Mouse (Mus musculus): ENCODE data around the gene Fez2.

Gene Fez2

DNA sequence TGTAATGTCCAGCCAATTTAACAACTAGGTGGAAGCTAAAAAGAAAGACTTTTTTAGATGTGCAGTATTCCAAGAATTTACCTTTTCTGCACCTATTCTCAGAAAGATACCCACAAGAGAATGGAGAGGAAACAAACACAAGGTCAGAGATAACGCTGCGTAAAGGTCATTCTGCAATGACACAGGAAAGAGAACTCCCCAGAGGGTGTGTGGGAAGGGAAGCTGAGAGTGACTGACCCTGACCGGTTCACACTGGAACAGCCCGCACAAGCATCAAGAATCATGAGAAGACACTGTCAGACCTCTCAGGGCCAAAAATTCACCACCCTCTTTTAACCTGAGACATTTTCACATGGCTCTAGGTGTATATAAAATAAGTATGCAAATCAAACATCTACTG is 10.4 kb downstream of the Fez2 start:
- in situ Hi-C loops (cut with MseI, MboI) = no loop called here

DNA sequence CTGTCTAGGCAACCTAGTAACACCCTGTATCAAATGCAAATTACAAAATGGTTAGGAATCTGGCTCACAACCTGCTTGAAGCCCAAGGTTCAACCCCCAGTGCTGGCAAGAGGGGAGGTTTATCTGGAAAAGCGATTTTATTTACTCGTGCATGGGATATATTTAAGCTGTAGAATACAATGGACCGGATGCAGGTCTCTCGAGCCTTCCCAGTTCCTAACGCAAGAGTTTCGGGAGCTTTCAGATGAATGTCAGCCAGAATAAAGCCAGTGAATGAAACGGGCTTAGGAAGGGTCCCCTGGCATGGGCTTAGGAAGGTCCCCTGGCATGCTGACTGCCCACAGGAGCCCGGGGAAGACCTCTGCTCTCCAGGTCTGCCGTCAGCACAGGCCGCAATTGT is 11.1 kb downstream of the Fez2 start:
- in situ Hi-C loops (cut with MseI, MboI) = no loop called here

DNA sequence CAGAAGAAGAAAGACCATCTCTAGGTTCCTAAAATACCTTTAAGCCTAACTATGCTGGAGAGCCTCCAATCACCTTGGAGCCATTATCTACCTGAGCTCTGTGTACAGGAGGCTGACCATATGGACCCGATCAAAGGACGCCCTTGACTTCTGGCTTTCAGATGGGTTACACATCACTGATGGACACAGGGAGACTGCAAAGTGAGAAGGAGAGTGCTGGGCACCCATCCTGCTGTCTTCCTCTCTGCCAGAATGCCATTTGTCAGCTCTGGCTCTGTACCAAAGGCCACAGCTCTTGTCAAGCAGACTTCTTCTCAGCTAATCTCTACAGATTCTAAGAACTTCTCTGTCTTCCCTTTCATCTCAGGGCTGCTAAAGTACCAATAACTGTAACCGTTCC is 12.6 kb downstream of the Fez2 start:
- in situ Hi-C loops (cut with MseI, MboI) = no loop called here

DNA sequence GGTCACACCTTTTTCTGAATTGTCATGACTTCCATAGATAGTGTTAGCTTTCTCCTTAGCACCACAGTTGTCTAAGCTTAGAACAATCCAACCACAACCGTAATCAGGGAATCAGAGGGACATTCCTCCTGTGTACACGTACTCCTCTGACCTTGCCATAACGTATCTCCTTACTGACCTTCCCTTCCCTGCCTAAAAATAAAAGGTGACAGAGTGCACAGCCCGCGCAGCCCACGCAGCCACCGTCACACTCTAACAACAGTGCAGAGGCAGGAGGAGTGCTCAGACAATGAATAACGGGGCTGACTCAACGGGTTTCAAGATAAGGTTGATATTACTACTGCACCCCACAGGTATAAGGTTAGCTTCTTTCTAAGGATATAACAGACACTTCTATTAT is 14.1 kb downstream of the Fez2 start:
- in situ Hi-C loops (cut with MseI, MboI) = no loop called here

DNA sequence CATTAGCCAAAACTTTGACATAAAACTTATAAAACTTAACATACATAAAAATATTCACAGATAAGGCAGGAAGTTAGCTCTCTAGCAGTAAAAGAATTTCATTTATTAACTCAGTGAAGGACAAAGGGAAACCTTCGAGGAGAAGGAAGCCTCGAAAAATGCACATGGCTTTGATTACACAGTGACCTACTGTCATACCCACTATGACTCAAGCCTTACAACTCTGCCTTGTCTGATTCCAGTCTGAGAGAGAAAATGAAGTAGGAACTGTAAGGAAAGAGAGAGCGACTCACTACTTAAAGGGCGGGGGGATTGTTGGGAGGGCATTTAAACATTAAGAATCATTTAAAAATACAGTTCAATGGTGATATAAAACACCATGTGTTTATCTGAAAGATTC is 14.7 kb downstream of the Fez2 start:
- in situ Hi-C loops (cut with MseI, MboI) = no loop called here

DNA sequence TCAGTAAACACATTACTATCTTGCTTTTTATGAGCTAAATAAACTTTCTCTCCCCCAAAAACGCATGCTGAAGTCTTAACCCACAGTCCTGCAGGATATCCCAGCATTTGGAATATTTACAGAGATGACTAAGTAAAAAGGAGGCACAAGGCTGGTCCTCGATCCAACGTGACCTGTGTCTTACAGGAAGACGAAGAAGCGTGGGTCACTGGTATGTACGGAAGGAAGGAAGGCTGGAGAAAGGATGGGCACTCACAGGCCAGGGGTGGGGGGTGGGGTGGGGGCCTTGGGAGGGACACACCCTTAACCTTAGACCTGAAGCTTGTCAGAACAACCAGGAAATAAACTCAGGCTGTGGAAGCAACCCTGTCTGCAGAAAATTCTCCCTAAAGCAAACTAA is 15.8 kb downstream of the Fez2 start:
- in situ Hi-C loops (cut with MseI, MboI) = no loop called here

DNA sequence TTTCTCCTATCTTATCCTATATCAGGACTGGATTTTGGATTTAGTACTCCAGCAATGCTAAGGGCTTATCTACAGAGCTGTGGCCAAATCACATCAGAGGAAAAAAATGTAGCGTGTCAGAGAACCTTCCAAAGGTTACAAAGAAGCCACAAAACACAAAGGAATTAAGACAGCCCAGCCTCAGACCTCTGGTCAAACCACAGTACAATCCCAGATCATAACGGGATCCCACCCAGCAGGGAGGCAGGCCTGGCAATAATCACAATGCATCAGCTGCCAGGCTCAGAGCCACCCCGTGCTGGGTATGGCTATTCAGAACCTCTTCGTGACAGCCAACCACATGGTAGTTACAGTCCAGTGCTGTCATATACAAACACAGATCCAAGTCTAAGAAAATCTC is 16.2 kb downstream of the Fez2 start:
- in situ Hi-C loops (cut with MseI, MboI) = no loop called here

DNA sequence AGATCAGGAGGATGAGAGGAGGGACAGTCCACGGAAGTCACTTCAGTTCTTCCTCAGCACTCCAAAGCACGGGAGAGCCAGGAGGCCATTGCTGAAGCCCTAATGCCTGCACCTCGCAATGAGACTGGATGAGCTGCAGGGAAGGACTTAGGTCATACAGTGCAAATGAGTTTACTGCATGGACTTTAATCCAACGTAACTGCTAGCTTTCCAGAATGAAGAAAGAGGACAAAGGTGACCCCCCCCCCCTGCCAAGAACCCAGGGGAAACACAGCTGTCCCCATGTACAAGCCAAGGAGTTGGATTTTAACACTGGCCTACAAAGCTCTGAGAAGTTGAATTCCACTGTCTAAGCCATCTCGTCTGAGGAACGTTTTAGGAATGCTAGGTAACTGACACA is 16.6 kb downstream of the Fez2 start:
- in situ Hi-C loops (cut with MseI, MboI) = no loop called here

DNA sequence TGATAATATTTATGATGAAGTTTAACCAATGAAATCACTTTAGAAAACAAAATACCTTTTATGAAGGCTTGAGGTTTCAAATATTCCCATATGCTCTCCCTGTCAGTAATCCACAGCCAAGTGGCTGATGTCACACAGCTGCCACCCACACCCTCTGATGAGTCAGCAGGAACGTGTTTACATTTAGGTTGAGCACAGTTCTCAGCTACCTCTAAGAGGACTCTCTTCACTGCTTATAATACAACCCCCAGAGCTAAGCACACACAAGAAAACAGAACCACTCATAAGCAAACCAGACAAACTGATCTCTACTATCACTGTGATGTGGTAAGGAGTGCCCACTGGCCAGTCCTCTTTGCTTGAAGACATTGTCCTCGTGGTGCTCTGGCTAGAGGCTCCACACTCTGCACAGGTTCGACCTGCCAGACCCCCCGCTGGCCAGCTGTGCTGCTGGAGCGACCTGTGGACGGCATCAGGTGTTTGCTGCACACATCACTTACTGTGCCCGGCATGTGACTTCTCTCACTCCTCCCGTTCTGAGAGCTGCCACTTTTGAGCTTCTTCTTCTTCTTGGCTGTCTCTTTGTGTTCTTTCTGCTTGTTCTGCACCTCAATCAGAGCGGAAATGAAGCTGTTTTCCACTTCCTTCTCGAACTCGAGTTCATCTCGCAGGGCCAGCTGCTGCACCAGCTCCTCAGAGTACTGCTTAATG is 17.7 kb downstream of the Fez2 start:
- in situ Hi-C loops (cut with MseI, MboI) = no loop called here

DNA sequence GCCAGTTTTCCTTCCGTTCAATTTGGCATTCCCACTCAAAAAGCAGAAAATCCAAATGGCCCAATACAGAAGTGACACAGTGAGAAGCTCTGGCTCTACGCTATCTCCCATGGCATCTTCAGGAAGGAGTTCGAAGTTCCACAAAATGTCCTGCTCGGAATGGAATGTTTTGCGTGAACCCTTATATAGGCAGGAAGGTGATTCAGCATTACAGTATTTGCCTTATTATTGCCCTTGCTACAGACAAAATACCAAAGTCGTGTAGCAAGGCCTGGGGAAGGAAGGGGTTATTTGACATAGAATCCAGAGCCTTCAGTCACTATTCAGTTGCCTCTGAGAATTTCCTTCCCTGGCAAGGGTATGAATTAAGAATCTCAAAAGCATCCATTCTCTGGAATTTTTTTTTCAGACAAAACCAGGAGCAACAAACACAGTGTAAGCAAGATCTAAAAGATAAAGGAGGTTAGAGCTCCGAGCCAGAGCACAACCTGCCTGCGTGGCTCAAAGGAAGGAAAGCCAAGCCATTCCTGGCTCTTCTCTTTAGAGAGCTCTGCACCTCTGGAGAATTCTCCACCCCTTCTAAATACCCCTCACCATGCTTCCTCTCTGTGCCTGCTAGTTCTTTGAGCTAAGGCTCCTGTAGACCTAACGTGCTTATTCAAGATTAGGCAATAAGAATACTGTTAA is 25.4 kb downstream of the Fez2 start:
- in situ Hi-C loops (cut with MseI, MboI) = no loop called here

DNA sequence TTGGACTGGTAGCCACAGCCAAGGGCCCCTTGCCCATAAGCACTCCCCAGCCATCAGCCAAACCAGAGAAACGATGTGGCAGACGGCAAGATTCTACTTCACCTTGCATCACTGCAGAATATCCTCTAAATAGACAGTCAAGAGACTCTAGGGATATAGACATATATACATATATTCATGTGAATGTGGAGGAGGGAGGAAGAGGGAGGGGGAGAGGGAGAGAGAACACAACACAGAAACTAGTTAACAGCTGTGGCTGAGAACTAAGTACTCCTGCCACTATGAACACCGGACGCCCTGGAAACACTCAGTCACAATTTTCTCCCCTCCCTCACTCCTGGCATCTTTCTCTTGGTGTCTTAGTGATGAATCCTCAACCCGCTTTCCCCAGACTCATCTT is 28.4 kb downstream of the Fez2 start:
- in situ Hi-C loops (cut with MseI, MboI) = no loop called here

DNA sequence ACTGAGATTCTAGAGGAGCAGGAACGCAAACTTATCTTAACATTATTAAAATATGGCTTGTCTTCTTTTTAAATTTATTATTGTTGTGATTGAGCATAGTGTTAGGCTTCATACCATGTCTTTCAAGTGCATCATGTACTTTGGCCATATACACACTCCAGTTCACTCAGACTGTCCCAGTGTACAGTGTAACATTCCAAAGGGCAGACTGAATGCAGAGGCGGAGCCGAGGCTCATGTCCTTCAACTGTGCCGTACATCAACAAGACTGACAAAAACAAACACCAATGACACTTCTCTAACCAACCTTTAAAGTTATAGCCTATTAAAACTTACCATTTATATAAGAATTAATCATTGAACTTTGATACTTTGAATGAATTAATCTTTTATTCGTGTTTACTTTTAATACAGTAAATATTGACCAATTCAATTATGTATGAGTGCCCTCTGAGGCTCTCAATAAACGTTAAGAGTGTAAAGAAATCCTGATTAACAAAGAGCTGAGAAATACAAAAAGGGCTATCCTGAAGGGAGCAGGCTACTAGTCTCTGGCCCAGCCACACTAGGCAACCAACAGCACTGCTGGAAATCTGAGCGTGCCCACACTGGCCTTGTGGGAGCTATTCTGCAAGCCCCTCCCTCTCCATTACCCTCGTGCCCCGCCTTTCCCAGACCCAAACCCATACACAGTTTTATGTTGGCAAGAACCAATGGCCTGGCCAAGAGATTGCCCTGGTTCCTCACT is 29.7 kb downstream of the Fez2 start:
- in situ Hi-C loops (cut with MseI, MboI) = no loop called here

DNA sequence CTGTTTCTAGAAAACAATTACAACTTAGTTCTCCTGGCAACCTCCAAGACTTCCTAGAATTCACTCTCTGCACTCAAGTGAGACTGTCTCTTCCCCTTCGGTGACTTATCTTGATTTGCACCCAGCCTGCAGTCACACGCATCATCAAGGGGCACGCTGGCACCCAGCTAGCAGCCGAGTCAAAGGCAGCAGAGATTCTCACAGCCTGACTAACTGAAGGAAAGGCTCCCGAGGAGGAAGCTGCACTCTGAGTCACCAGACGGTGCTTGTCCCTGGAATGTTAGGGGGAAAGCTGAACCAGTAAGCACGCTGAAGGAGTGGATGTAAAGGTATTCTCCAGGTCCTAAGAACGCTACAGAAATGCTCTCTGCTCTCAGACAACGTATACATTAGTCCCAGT is 30.3 kb downstream of the Fez2 start:
- in situ Hi-C loops (cut with MseI, MboI) = no loop called here

DNA sequence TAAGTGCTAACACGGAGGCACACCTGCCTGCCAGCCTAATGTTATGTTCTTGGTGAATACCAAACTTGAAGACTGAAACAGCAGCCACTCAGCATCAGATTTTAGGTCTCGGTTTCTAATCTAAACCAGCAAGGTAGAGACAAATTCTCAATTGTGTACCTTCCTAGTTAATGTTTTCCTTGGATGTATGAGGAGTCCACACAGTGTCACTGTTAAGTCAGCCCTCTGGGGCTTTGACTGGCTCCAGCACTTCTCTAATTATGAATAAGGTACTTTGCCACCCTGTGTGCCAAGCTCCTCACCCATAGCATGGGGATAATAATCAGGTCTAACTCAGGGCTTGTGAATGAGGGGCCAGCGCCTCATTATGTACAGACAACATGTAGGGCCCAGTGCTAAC is 35.6 kb downstream of the Fez2 start:
- in situ Hi-C loops (cut with MseI, MboI) = no loop called here

DNA sequence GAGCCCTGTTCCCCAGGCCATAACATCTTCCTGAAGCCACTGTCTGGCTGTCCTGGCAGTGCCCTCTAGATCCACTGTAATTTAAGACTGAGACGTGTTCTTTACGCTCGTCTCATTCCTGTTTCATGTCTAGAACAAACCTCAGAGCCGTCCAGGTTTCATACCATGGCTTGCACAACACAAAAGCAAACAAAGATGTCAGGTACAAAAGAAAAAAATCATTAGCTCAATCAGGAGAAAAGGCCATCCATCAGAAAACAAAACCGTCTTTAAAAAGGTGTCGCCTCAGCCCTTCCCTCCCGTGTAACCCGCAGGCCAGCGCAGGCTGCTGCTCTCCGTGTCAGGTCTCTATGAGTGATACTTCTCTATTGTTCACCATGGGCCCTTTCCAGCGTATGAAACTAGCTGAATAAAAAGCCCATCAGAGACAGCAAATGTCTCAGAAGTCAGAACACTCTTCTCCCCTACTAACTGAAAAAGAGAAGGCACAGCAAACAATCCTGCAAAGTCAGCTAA is 38.2 kb downstream of the Fez2 start:
- in situ Hi-C loops (cut with MseI, MboI) = no loop called here

DNA sequence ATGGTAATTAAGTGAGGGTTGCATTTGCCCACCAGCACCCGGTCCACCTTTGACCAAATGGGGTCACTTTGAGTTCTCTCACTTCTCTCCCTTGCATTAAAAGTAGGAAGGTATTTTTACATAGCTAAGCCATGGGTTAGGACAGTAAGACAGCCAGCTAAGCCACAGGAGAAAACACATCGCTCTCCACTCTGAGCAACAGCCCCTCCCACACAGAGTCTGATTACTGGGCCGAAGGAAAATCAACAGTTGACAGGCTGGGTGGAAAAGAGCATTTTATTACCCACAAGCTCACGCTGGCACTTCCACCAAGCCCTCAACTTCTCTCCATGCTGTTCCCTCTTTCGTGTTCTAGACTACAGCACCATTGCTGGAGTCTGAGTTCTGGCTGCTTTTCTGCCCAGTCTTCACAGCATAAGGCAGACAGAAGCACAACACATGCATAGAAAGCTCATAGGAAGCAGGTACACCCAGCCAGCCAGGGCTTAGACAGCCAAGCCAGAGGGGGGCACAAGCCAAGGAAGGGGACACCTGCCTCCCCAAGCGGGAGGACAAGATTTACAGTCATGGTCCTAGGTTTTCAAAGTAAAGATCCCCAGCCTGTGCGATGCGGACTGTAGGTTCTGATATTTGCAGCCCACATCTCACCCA is 38.7 kb downstream of the Fez2 start:
- in situ Hi-C loops (cut with MseI, MboI) = no loop called here

DNA sequence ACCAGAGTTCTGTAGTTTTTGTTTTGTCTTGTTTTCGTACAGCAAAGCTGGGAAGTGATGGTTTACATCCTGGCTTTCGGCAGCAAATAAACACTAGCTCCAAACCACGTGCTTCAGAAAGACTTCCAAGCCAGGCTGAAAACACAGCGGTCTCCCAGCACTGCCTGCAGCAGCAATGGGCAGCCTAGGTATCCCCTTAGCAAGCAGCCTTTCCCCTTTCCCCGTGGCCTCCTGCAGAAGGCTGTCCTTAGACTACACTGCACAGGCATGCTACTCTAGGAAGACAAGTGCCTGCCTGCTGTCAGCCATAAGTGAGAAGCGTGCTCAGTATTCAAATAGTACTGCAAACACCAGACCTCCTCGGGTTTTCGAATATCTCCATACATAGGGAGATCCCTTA is 41.4 kb downstream of the Fez2 start:
- in situ Hi-C loops (cut with MseI, MboI) = no loop called here

DNA sequence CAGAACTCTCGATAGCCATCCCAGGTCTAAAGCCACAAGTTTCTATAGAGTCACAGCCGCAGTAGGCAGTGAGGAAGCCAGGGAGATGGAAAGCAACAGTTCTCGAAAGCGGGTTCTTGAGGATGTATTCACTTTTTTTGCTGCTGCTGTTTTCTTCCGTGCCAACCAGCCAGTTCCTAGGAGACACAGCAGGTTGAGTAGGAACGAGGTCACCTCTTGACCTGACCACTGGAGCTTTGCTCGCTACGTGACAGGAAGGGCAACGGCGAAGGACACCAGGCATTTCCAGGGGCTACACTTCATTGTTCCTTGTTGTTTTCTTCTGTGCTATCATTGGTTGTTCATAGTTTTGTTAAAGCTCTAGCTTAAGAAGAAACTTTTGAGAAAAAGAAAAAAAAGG is 43.2 kb downstream of the Fez2 start:
- in situ Hi-C loops (cut with MseI, MboI) = no loop called here

DNA sequence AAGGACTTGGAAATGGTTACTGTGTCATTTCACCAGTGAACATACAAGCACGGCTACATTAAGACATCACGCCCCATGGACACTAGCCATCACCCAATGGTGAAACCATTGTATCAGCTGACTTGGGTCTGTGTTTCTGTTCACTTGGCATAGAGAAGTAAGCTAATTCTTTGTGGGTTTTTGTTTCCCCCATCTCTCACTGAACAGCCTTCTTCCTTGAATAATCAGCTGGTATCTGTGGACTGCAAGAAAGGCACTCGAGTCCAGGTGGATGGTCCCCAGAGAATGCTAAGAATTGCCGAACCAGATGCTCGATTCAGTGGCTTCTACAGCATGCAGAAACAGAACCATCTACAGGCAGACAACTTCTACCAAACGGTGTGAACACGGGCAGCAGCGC is 44.1 kb downstream of the Fez2 start:
- in situ Hi-C loops (cut with MseI, MboI) = no loop called here

DNA sequence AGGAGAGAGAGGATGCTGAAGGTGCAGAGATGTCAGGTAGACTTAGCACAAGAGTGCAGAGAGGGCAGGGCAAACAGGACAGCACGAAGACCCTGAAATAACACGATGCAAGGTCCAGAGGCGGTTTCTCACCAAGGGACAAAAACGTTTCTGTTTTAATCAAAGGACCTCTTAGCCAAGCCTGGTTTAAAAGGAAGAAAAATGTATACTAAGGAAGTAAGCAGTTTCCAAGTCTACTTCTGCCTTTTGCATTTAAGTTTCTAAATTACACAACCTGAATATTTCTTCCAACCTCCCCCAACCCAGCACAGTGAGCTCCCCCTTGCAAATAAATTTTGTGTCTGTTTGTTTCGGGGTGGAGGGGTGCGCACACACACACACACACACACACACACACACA is 44.8 kb downstream of the Fez2 start:
- in situ Hi-C loops (cut with MseI, MboI) = no loop called here

DNA sequence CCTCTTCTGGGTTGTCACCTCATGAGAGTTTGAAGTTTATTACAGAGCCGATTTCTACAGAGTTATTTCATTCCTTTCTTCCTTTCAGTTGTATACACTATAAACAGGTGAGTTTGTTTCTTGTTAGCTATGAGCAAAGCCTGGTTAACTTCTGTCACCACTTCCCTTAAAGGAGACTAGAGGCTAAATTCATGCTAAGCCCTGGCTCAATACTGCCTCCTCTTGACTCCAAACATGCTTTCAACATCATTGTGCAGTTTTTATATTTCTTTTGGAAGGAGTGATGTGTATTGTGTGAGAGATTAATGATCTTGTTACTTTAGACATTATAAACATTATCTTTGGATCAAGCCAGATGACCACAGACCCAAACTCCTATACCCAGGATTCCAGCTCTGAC is 47.5 kb downstream of the Fez2 start:
- in situ Hi-C loops (cut with MseI, MboI) = no loop called here

DNA sequence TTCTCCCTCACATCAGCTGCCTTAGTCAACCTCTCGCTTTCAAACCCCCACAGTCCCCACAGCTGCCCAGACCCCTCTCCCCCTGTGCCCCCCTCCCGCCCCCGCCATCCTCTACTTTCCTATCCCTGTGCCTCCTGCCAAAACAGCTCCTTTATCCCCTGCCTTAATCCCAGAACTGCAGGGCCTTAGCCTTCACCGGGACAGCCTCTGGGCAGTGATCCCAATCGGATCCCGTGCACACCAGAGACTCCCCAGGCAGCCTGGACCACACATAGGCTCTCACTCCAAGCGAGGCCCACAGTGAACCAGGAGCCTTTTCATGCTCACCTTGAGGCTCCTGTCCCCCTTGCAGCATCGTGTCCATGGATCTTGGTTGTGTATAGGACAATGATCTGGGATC is 49.5 kb downstream of the Fez2 start:
- in situ Hi-C loops (cut with MseI, MboI) = no loop called here
